Mouse (Mus musculus): ENCODE results near the gene Foxp1.

Foxp1 gene

DNA sequence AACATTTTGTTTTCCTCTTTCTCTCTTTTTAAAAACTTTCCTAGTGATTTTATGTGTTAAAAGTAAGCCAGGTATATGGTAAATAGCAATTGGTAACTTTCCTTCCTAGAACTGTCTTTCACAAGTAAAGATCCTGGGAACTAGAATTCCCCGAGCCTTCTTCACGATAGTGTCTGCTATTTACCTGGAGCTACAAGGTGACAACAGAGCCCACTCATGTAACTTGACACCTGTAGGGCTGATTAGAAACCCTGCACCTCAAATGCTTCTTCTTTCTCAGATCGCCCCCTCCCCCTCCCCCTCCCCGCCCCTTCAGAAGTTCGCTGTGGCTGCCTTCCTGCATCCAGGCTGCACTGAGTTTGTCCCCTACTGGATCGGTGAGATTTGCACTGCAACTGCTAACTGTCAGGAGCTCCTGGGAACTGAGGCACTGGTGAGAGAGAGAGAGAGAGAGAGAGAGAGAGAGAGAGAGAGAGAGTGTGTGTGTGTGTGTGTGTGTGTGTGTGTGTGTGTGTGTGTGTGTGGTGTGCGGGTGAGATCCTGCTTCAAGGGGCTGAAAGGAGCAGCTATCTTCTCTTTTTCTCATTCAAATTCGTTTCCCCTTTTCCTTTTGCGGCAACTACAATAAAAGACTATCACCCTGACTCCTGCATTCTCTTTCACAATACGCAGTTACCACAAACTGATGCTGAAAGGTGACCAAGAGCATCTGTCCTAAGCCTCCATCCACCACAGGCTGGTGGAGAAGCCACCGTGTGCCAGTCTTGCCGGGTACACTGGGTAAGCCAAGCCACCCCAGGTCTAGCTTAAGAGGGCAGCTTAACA is 259.2 kb downstream of the Foxp1 start:
- no peak for TF ChIP-seq GATA4 (IDR thresholded peaks at IDR 0.05; ENCODE audit: insufficient replicate concordance, low read length)

DNA sequence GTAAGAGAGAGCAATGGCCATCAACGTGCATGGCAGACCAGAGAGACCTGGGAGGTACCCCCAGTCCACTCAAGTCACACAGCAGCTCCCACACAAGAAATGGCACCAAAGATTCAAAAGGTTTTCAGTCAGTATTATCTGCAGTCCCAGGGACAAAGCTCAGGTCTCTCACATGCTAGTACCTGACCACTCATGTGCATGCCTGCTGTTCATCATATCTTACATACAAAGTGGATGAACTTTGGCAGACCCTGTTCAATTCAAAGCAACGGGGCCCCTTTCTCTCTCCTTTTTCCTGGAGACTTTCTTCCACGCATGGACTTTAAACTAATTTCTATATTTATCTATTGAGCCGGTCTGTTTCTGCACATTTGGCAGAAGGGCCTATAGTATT is 260.8 kb downstream of the Foxp1 start:
- TF ChIP-seq GATA4 (IDR thresholded peaks at IDR 0.05; ENCODE audit: insufficient replicate concordance, low read length), result no peak

DNA sequence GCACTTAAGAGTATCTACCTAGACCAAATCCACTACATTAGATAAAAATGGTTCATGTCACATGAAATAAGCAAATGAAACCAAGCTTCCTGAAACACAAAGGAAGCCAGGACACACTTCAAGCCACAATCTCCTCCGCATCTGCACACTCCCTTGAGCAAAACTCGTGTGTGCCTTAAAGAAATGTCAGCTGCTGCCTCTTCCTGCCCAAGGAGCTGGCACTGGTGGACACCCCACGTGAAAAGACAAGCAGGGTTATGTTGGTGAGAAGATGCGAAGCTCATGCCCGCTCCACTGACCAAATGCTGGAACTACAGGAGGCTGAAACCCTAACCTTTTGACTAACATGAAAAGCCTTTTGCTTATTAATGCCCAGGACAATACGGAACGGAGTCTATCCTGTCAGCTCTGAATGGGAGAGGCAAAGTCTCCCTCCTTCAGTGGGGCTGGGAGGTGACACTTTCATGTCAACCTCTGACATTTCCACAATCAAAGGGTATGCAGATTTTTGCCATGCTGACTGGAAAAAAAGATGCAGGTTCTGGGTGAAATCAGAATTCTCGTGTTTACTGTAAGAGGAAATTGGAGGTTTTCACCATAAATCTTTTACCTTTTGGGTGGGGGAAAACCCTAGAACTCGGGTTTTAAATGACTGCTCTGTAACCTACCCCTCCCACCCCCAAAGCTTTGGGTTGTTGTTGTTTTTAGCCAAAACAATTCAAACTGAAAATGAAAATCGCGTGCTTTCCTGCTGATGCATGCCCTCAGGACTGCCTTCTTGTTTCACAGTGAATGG is 261.4 kb downstream of the Foxp1 start:
- TF ChIP-seq GATA4 (IDR thresholded peaks at IDR 0.05; ENCODE audit: insufficient replicate concordance, low read length), result no peak

DNA sequence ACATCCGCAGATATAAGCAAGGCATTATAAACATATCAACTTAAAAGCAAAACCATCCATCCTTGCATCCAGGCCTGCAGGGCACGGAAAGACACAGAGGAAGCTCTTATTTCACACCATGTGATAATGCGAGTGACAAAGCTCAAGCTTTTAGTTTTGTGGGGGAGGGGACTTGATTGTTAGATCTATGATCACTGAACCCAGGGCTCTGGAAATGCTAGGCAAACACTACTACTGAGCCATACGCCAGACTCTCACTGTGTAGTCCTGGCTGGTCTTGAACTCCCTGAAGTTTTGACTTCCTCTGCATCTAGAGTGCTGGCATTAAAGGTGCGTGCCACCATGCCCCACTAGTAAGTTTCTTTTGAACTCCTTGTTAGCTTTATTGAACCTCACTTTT is 264.2 kb downstream of the Foxp1 start:
- no peak for TF ChIP-seq GATA4 (IDR thresholded peaks at IDR 0.05; ENCODE audit: insufficient replicate concordance, low read length)

DNA sequence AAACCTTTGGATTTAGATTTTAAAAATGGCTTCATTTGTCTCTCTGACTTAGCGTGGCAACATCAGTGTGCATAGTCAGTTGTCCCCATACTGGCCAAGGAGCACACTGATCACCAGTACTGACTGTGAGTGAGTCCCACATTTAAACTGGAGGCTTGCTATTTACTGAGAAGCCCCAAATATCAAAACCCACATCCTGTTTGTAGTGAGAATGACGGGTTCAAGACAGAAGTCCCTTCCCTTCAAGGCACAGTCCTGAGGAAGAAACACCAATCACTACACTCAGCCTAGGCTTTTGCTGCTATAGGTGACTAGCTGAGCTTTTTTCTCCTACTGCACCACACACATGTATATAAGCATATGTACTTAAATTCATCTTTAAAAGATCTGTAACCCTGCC is 264.8 kb downstream of the Foxp1 start:
- no peak for TF ChIP-seq GATA4 (IDR thresholded peaks at IDR 0.05; ENCODE audit: insufficient replicate concordance, low read length)

DNA sequence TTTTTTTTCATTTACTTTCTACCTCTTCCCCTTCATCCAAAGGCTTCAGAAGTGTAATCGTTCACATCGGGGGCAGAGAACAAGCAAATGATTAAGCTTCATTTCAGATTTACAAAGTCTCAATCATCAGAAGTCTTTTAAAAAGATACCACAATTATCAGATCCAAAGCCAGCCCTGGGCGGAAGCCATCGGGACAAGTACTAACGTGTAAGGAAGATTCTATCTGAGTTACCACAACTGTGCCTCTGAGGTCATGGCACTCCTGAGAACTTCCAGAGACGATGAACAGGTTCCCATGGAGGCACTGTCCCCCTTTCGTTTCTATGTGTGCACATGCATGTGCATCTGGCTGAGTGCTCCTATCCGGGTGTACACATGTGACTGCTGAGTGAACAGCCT is 269.2 kb downstream of the Foxp1 start:
- TF ChIP-seq GATA4 (IDR thresholded peaks at IDR 0.05; ENCODE audit: insufficient replicate concordance, low read length), result no peak

DNA sequence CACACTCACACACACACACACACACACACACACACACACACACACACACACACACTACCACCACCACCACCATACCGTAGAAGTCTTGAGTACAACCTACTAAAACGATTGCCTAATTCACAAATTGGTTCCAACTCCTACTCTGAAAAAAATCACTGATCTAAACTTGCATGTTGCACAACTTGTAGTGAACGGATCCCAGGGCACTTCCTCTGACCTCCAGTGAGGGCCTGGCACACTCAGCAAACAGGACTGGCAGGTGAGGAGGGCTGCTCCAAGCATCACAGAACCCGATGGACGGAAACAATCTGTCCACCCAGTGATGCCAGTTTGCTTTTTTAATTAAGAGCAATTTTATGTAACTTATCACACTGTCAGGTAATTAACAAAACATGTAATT is 269.7 kb downstream of the Foxp1 start:
- no peak for TF ChIP-seq GATA4 (IDR thresholded peaks at IDR 0.05; ENCODE audit: insufficient replicate concordance, low read length)

DNA sequence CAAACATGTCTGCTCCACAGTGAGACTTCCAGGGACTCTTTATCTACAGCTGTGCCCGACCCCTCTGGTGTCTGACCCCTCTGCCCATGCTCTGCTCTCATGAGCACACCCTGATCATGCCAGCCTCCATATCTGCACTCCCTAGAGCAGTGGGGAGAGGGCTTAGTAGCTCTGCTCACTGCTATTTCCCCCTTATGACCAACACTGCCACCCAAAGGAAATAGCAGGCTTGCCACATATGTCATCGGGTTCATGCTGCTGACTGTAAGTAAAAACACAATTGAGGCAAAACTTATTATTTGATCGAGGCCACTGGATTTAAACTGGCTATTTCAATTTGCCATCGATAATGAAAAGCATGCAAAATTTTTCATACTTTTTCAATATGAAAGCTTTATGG is 270.6 kb downstream of the Foxp1 start:
- no peak for TF ChIP-seq GATA4 (IDR thresholded peaks at IDR 0.05; ENCODE audit: insufficient replicate concordance, low read length)

DNA sequence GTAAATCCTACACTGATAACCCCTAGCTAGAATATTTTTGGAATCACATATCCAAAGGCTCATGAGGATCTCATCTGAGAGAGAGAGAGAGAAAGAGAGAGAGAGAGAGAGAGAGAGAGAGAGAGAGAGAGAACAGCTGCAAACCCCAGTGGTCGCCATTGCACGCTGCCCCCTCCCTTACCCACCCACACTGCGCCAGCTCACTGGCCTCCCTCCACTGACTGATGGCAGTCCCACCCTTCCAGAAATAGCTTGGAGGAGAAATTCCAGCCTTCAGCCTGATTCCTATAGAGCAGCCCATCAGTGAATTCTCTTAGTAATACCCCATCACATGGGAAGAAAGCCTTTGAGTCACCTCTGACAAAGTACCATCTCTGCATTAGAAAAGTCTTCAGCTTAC is 271.3 kb downstream of the Foxp1 start:
- TF ChIP-seq GATA4 (IDR thresholded peaks at IDR 0.05; ENCODE audit: insufficient replicate concordance, low read length), result no peak

DNA sequence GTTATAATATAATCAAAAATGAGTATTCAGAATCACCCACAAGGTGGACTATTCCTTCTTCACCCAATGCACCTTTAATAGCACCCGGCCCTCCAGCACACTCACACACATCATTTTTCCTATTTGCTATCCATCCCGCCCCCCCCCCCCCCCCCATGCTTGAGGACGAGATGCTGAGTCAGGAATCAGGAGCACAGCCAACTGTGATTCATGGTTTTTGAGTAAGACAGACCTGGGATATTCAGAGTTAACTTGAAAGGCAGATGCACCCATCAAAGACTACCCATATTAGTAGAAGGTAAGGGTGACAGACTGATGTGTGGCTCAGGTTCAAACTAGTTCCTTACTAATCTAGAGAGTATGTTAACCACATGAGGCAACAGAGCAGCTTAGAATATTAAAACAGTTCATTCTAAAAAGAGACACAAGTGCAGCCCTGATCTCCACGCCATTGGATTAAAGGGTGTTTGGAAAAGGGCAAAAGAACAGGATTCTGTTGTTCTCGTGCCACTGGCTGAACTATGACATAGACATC is 273.0 kb downstream of the Foxp1 start:
- TF ChIP-seq GATA4 (IDR thresholded peaks at IDR 0.05; ENCODE audit: insufficient replicate concordance, low read length), result no peak

DNA sequence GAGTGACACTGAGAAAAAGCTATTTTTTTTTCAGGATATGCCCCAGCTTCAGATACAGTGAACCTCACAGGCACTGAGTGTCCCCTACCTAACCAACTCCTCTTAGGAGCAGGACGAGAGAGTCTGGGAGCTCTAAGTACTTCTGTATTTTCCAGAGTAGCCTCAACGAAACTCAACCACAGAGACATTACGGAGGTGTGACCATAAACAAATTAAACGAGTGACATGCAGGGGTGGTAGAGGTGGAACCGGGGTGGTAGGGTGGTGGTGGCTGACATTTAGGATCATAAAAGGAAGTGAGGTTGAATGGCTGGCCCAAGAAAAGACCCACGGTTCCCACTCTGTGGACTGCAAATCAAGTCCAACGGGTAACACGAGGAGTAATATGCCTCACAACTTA is 274.1 kb downstream of the Foxp1 start:
- no peak for TF ChIP-seq GATA4 (IDR thresholded peaks at IDR 0.05; ENCODE audit: insufficient replicate concordance, low read length)

DNA sequence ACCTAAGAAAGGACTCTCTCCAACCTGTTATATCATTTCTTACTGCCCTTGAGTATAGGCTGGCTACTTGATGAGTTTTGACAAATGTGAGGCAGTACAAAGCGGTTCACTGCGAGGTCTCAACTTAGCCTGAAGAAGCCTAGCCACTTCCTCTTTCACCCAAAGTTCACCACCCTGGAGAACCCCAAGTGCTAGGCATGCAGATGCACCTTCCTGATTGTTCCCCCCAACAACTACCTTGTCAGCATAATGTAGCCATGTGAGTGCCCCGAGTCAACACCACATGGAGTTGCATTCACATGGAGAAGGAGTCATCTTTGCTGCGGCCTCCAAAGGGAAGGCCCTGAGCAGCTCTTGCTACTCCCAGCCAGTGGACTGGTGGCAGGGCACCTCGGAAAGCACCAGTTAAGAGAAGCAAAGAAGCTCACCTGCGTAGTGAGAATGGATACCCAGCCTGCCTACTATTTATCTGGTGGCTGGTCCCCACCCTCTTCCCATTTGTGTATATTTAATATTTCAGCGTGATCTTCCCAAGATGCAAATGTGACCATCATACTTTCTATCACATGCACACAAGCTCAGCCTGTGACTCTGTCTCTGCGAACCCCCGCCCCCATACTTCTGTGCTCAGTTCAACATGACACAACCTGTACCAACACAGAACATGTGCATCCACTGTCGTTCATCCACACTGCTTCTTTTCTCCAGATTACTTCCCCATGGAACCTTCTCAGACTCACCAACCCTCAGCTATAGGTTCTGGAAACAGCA is 280.7 kb downstream of the Foxp1 start:
- TF ChIP-seq GATA4 (IDR thresholded peaks at IDR 0.05; ENCODE audit: insufficient replicate concordance, low read length), result no peak

DNA sequence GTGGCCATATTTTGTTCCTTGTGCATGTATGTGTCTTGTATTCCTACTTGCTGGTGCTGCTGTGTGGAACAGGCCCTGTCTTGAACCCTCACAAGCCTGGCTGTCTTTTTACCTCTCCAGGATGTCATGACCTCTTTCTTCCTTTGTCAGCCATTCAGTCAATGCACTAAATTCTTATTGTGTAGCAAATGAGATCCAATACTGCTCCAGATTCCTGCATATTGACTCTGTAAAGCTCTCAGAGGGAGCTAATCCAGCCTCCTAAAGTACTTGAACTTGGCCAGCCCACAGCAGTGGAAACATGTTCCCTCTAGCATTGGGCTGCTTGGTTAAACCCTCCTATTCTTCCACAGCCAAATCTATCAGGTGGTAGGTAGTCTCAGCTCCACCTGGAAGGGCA is 281.8 kb downstream of the Foxp1 start:
- TF ChIP-seq GATA4 (IDR thresholded peaks at IDR 0.05; ENCODE audit: insufficient replicate concordance, low read length), result no peak

DNA sequence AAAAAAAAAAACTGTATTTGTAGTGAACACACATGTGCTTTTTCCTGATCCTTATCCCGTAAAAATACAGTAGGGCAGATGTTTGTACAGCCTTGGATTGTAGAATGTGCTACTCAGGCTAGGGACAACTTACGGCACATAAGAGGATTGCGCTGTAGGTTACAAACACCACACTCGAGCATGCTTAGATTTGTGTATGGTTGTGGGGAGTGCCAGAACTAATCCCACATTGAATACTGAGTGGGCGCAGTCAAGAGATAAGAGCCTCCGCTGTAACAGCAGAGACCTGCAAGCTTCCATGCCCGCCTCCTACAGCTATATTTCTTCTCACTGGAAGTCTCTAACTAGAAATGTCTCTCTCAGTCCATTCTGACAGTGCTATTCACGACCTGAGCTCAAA is 286.9 kb downstream of the Foxp1 start:
- no peak for TF ChIP-seq GATA4 (IDR thresholded peaks at IDR 0.05; ENCODE audit: insufficient replicate concordance, low read length)

DNA sequence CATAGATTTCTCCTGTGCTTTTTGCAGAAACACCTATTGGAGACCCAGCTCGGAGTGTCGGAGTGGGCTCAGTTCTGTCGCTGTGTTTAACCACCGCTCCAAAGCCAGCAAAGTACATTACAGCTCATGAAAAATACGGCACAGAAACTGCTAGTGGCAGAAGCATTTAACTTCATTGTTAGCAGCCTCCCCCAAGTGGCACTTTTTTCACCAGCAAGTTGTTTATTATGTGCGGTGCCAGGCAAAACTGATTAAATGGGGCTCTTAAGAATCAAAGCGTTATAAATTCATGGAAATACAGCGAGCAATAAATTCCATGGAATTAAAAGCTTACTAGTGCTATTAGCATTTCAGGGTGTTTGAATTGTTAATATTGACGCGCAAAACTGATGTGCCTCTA is 289.1 kb downstream of the Foxp1 start:
- TF ChIP-seq GATA4 (IDR thresholded peaks at IDR 0.05; ENCODE audit: insufficient replicate concordance, low read length), result no peak

All from liver, adult (tissue).